20 mouse cellular contexts compared by ENCODE assay signal in genomic region chr11:113263971-113264370, GRCm38 (mm10).
"Had no signal": no experiment of that assay in that cellular context is flagged by ENCODE, and none has a peak within 500 bp of the region (broad histone marks: within the 10 kb centered on the region; RNA-seq: fewer than 3 reads in every experiment).

No protein-coding gene starts in this region.

- H3K4me2 ChIP-seq: heart, embryonic 12.5 days; hindbrain, embryonic 13.5 days; hindbrain, embryonic 15.5 days; limb, embryonic 13.5 days; limb, embryonic 15.5 days; liver, embryonic 12.5 days had no signal

- DNase-seq: gastrocnemius, adult 2 months; gastrocnemius, postnatal 10 days; gastrocnemius, postnatal 25 days; heart, adult 18-20 months; heart, postnatal 10 days; heart, postnatal 4 days; kidney, adult 11 months; kidney, postnatal 10 days; left cerebral cortex, postnatal 4 days; lung, adult 18-20 months had no signal

- H3K4me1 ChIP-seq: liver, embryonic 12.5 days had no signal

- ATAC-seq: inflammation-experienced regulatory T-cells, adult 6 months; liver, embryonic 12.5 days had no signal

- H3K27ac ChIP-seq: gastrocnemius, adult 2 months; heart, embryonic 10.5 days; hindbrain, embryonic 10.5 days; hindbrain, embryonic 13.5 days; hindbrain, embryonic 15.5 days; limb, embryonic 13.5 days; limb, embryonic 15.5 days; liver, embryonic 12.5 days; liver, embryonic 14.5 days had no signal

- H3K4me3 ChIP-seq: gastrocnemius, adult 2 months; heart, embryonic 10.5 days; heart, embryonic 12.5 days; hindbrain, embryonic 10.5 days; hindbrain, embryonic 13.5 days; hindbrain, embryonic 15.5 days; limb, embryonic 13.5 days; limb, embryonic 15.5 days; liver, embryonic 12.5 days had no signal

- H3K9ac ChIP-seq: heart, embryonic 12.5 days; hindbrain, embryonic 13.5 days; hindbrain, embryonic 15.5 days; limb, embryonic 13.5 days; limb, embryonic 15.5 days; liver, embryonic 12.5 days; liver, embryonic 14.5 days had no signal

- H3K36me3 ChIP-seq: heart, embryonic 10.5 days; heart, embryonic 12.5 days; hindbrain, embryonic 10.5 days; hindbrain, embryonic 13.5 days; hindbrain, embryonic 15.5 days; limb, embryonic 13.5 days; limb, embryonic 15.5 days; liver, embryonic 12.5 days had no signal

- H3K9me3 ChIP-seq: heart, embryonic 10.5 days; heart, embryonic 12.5 days; hindbrain, embryonic 10.5 days; hindbrain, embryonic 13.5 days; hindbrain, embryonic 15.5 days; limb, embryonic 13.5 days; limb, embryonic 15.5 days; liver, embryonic 12.5 days had no signal

- H3K27me3 ChIP-seq: heart, embryonic 12.5 days; hindbrain, embryonic 13.5 days; hindbrain, embryonic 15.5 days; limb, embryonic 13.5 days; limb, embryonic 15.5 days; liver, embryonic 12.5 days had no signal
